Mouse (Mus musculus) brain, embryonic 14.5 days (tissue): ENCODE results near the gene Grm4.

Experiments
- CTCF ChIP-seq: fragments of 200-500 bp; IDR thresholded peaks from 2 replicates; pipeline ENCODE4 v1.5.1; 2012; ENCODE audit warnings: inconsistent platforms, mild to moderate bottlenecking, moderate library complexity, borderline replicate concordance; ENCODE audit not compliant: insufficient read depth, insufficient read length; ENCODE audit errors: extremely low read depth
- POLR2A ChIP-seq: fragments of 200-500 bp; IDR thresholded peaks from 2 replicates; pipeline ENCODE4 v1.6.1; 2012; ENCODE audit warnings: mild to moderate bottlenecking, inconsistent platforms, borderline replicate concordance; ENCODE audit not compliant: poor library complexity, insufficient read depth, insufficient read length, severe bottlenecking; ENCODE audit errors: extremely low read depth

GRCm38 (mm10) chr17:27466620-27467019 is 54.6 kb downstream of the Grm4 start:
- no peak for TF ChIP-seq POLR2A
- no peak for TF ChIP-seq CTCF
